Comparison of ENCODE assay signal across 11 mouse cellular contexts in genomic region chr4:74012277-74012676, GRCm38 (mm10). TPM values are rescaled to one million over a fixed set of nuclear protein-coding genes. Genes with fewer than 3 reads are reported as not detected.
DNase-seq lines count a peak whose midpoint lies in the region; ATAC-seq and TF ChIP-seq lines count a peak whose summit lies in the region.
"Had no signal": no experiment of that assay in that cellular context is flagged by ENCODE, and none has a peak within 500 bp of the region (broad histone marks: within the 10 kb centered on the region; RNA-seq: fewer than 3 reads in every experiment).

No protein-coding gene starts in this region.

- H3K9ac ChIP-seq in midbrain, embryonic 16.5 days (ENCODE audit: low read depth, low read length) = peak overlapping the region; percentile 94

- no peak for TF ChIP-seq POLR2A in cerebellum, adult 2 months (IDR thresholded peaks at IDR 0.05; ENCODE audit: borderline replicate concordance, insufficient read depth, low read length)
- no peak for TF ChIP-seq POLR2A in brain, embryonic 14.5 days (IDR thresholded peaks at IDR 0.05; ENCODE audit: borderline replicate concordance, extremely low read depth, insufficient read depth, insufficient read length, poor library complexity, severe bottlenecking)

- peak; percentile 3 to 4 for DNase-seq in cerebellum, adult 2 months
- DNase-seq in cerebellum, adult 11 months = no peak
- no peak for DNase-seq in layer of hippocampus, adult 2 months (ENCODE audit: low spot score in 2 of 2)
- DNase-seq in layer of hippocampus, adult 11-12 months (ENCODE audit: low spot score) = no peak
- DNase-seq in brain, embryonic 14.5 days (ENCODE audit: low read depth) = peak; percentile 64
- no peak for DNase-seq in kidney, adult 11 months
- DNase-seq: lung, adult 18-20 months; thymus, postnatal 36 days had no signal

- ATAC-seq in midbrain, embryonic 16.5 days = peak; percentile 54
- no peak for ATAC-seq in megakaryocyte-erythroid progenitor cell, adult 5-6 weeks (replicated peaks; ENCODE audit: low FRiP score, low TSS enrichment, poor library complexity, severe bottlenecking)

- H3K9me3 ChIP-seq in midbrain, embryonic 16.5 days (replicated peaks; ENCODE audit: control insufficient read depth, low read length, poor library complexity, severe bottlenecking) = no peaks in the 10 kb centered on the region

- no peak for TF ChIP-seq CTCF in cerebellum, adult 2 months (IDR thresholded peaks at IDR 0.05; ENCODE audit: borderline replicate concordance, insufficient read depth, low read depth, low read length)
- TF ChIP-seq CTCF in layer of hippocampus, adult 2 months (conservative IDR thresholded peaks at IDR 0.05) = no peak
- no peak for TF ChIP-seq CTCF in brain, embryonic 14.5 days (IDR thresholded peaks at IDR 0.05; ENCODE audit: borderline replicate concordance, extremely low read depth, insufficient read depth, insufficient read length)

- H3K4me1 ChIP-seq in cerebellum, adult 2 months (ENCODE audit: control insufficient read depth, insufficient read depth, low read length) = no peaks in the 10 kb centered on the region
- peaks cover 12% of the 10 kb centered on the region for H3K4me1 ChIP-seq in midbrain, embryonic 16.5 days (ENCODE audit: control insufficient read depth, insufficient read depth, low read length)

- no peak overlapping the region for H3K27ac ChIP-seq in cerebellum, adult 2 months (ENCODE audit: insufficient read depth, low read length)
- H3K27ac ChIP-seq in layer of hippocampus, adult 2 months = no peak overlapping the region
- peak overlapping the region; percentile 98 for H3K27ac ChIP-seq in midbrain, embryonic 16.5 days (ENCODE audit: low read length)

- H3K36me3 ChIP-seq in midbrain, embryonic 16.5 days (ENCODE audit: control insufficient read depth, insufficient read depth, low read length) = no peaks in the 10 kb centered on the region

- WGBS in cerebellum, adult 2 months = 61% methylated on average over 3 of the region's 3 CpGs
- 21% methylated on average over 3 of the region's 3 CpGs for WGBS in midbrain, embryonic 16.5 days

- H3K4me3 ChIP-seq in cerebellum, adult 2 months (replicated peaks; ENCODE audit: insufficient read depth, low read depth, low read length) = no peak overlapping the region
- peak overlapping the region; percentile 59; the same call in 1 of the 2 replicates for H3K4me3 ChIP-seq in layer of hippocampus, adult 2 months
- peak overlapping the region; percentile 75 for H3K4me3 ChIP-seq in midbrain, embryonic 16.5 days (ENCODE audit: low read depth, low read length)
- H3K4me3 ChIP-seq: megakaryocyte, embryonic 14.5 days had no signal

- no peaks in the 10 kb centered on the region for H3K27me3 ChIP-seq in cerebellum, adult 2 months (ENCODE audit: control insufficient read depth, insufficient read depth, low read length)
- no peaks in the 10 kb centered on the region for H3K27me3 ChIP-seq in midbrain, embryonic 16.5 days (ENCODE audit: control insufficient read depth, insufficient read depth, low read depth, low read length)

- peak overlapping the region; percentile 59 for H3K4me2 ChIP-seq in midbrain, embryonic 16.5 days (ENCODE audit: low read length)

RNA-seq across cellular contexts. Expression of gene Frmd3, which starts 1.0 kb away (rescaled TPM):
- polyA plus RNA-seq in cerebellum, adult 2 months (2012; rRNA removed) = 8.1 and 9.0 TPM in 2 replicates
- 1 to 10 TPM; 3.7 to 3.8 TPM for total RNA-seq in layer of hippocampus, adult 2 months (2021)
- polyA plus RNA-seq in brain, embryonic 14.5 days (2012; rRNA removed) = 7.6 and 13.3 TPM in 2 replicates
- 40.6 and 43.1 TPM in 2 replicates for polyA plus RNA-seq in midbrain, embryonic 16.5 days (2015; fragmentation: Nextera tagmentation; extraction: Ambion mirVana)
- not detected in 2 replicates for total RNA-seq in megakaryocyte-erythroid progenitor cell, adult 5-6 weeks (2014; fragmentation: Nextera tagmentation)
- total RNA-seq in megakaryocyte-erythroid progenitor cell, adult 5-6 weeks (2017) = not detected in 2 replicates

Comparison
In these comparisons a context has a peak if more than half of its experiments do, and no peak if none do; other contexts are left out.
1. DNase-seq: peak in cerebellum, adult 2 months (2 of 2) and brain, embryonic 14.5 days (single experiment); none in cerebellum, adult 11 months (single experiment), layer of hippocampus, adult 2 months (0 of 2), layer of hippocampus, adult 11-12 months (single experiment) and kidney, adult 11 months (single experiment).